Mouse (Mus musculus) stomach, postnatal 0 days (tissue): ENCODE results near the gene Slco2b1. TPM values are rescaled to one million over a fixed set of nuclear protein-coding genes. Genes with fewer than 3 reads are reported as not detected.
"Not testable (repeated sequence)": the region's sequence is repeated elsewhere in the genome, so short reads cannot be mapped to it uniquely, and the experiment has no call there.

Experiments
- ATAC-seq: fragments of 200-750 bp; cut with Nextera tagmentation; 2 replicates; pipeline ENCODE4 v1.8.0; 2017; ENCODE audit not compliant: low FRiP score, low TSS enrichment
- DNase-seq: peaks from one replicate; pipeline ENCODE4 v3.0.0-alpha.2; 2016; ENCODE audit warnings: low spot score
- H3K27ac ChIP-seq: fragments of 300-500 bp; sonication (generic); replicated peaks from 2 replicates; pipeline ENCODE4 v1.5.1; 2014; ENCODE audit warnings: mild to moderate bottlenecking, control low read depth
- H3K27me3 ChIP-seq: fragments of 300-500 bp; sonication (generic); 2 replicates; pipeline ENCODE4 v1.6.1; 2014; ENCODE audit warnings: low read length; ENCODE audit not compliant: control insufficient read depth, insufficient read depth
- H3K36me3 ChIP-seq: fragments of 300-500 bp; sonication (generic); 2 replicates; pipeline ENCODE4 v1.6.1; 2014; ENCODE audit warnings: low read length, mixed read lengths; ENCODE audit not compliant: control insufficient read depth, insufficient read depth
- H3K4me1 ChIP-seq: fragments of 300-500 bp; sonication (generic); replicated peaks from 2 replicates; pipeline ENCODE4 v1.6.1; 2014; ENCODE audit warnings: antibody characterized with exemption; ENCODE audit not compliant: control insufficient read depth, insufficient read depth
- H3K4me2 ChIP-seq: fragments of 300-500 bp; sonication (generic); replicated peaks from 2 replicates; pipeline ENCODE4 v1.6.1; 2014; ENCODE audit warnings: low read depth, mild to moderate bottlenecking, control low read depth, moderate library complexity
- H3K4me3 ChIP-seq: fragments of 300-500 bp; sonication (generic); 2 replicates; pipeline ENCODE4 v1.5.1; 2014; ENCODE audit warnings: low read depth, low read length, control low read depth
- H3K9ac ChIP-seq: fragments of 300-500 bp; sonication (generic); 2 replicates; pipeline ENCODE4 v1.6.1; 2014; ENCODE audit warnings: mild to moderate bottlenecking, low read length, control low read depth, mixed read lengths
- H3K9me3 ChIP-seq: fragments of 300-500 bp; sonication (generic); 2 replicates; pipeline ENCODE4 v1.6.1; 2016; ENCODE audit warnings: low read length; ENCODE audit not compliant: control insufficient read depth
- CTCF ChIP-seq: IDR thresholded peaks from 2 replicates; pipeline ENCODE4 v1.5.1; 2016; ENCODE audit warnings: antibody characterized with exemption, low read depth, mild to moderate bottlenecking, moderate library complexity
- EP300 ChIP-seq: optimal IDR thresholded peaks from 2 replicates; pipeline ENCODE3; 2016; ENCODE audit warnings: antibody characterized with exemption
- WGBS: fragments of 180-500 bp; shearing (Covaris S2); extraction: QIAGEN DNeasy Blood & Tissue Kit; methylation state at CpG from one replicate; pipeline ENCODE4 v1.1.7; 2014; 5-methylcytosine and 5-hydroxymethylcytosine counted together
- polyA plus RNA-seq: library from polyadenylated mRNA; unstranded; fragments of >200 nt; fragmentation: Nextera tagmentation; extraction: Ambion mirVana; gene quantifications from 2 replicates; pipeline ENCODE4 v1.2.1, GENCODE M21; 2015

Slco2b1 gene
- polyA plus RNA-seq: 2.1 and 2.2 TPM in 2 replicates

- Histone ChIP-seq H3K4me2 (no peak within 1 kb of the TSS), H3K9ac (no peak within 1 kb of the TSS), H3K27me3 (no peaks in the 10 kb centered on the region), H3K4me1 (no peaks in the 10 kb centered on the region), H3K4me3 (no peak within 1 kb of the TSS), H3K27ac (no peak within 1 kb of the TSS), H3K36me3 (no peaks in the 10 kb centered on the region), H3K9me3 (no peaks in the 10 kb centered on the region)
- DNase-seq (no peak), ATAC-seq (no peak)
- 63% methylated on average over 8 of the region's 8 CpGs for WGBS
- TF ChIP-seq CTCF: no peak
- TF ChIP-seq EP300: no peak
Observed at GRCm38 (mm10) chr7:99711166-99711565, at the start of gene Slco2b1. TSS of gene Slco2b1 (minus strand) at chr7:99711340.

DNA sequence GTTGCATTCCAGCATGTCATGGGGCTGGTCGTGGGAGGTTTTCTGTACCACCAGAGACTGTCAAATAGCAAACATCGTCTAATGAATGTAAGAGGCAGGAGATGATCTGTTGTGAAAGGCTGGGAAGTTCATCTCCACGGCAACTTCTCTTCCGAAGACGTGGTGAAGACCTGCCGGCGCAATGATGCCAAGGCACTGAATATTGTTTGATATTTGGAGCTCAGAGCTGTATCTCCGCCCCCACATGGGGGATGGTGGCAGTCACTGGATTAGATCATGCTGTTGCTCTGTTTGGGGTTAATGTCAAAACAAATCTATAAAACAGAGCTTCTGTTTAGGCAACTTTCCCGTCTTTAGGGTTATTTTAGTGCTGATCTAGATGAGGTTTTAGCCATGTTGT, 28.1 kb upstream of the Slco2b1 start:
- ATAC-seq (no peak), DNase-seq (no peak)
- H3K36me3 ChIP-seq: no peaks in the 10 kb centered on the region
- H3K4me3 ChIP-seq: no peak overlapping the region
- no peak overlapping the region for H3K27ac ChIP-seq
- no peaks in the 10 kb centered on the region for H3K27me3 ChIP-seq
- 48% methylated on average over 9 of the region's 9 CpGs for WGBS
- TF ChIP-seq CTCF (no peak), EP300 (no peak)
- no peaks in the 10 kb centered on the region for H3K4me1 ChIP-seq
- H3K4me2 ChIP-seq: no peak overlapping the region
- H3K9me3 ChIP-seq: no peaks in the 10 kb centered on the region
- H3K9ac ChIP-seq: no peak overlapping the region

DNA sequence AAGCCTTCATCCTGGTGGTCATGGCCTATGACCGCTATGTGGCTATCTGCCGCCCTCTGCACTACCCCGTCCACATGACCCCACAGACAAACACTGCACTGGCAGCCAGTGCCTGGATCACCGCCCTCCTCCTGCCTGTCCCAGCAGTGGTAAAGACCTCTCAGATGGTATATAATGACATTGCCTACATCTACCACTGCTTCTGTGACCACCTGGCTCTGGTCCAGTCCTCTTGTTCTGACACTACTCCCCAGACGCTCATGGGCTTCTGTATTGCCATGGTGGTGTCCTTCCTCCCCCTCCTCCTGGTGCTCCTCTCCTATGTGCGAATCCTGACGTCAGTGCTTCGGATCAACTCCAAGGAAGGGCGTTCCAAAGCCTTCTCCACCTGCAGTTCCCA, 24.4 kb upstream of the Slco2b1 start:
- not testable (repeated sequence) for H3K4me2 ChIP-seq, H3K9me3 ChIP-seq, H3K4me3 ChIP-seq, ATAC-seq, H3K4me1 ChIP-seq, H3K27ac ChIP-seq, H3K9ac ChIP-seq, H3K36me3 ChIP-seq, H3K27me3 ChIP-seq, DNase-seq
- WGBS: 90% methylated on average over 9 of the region's 9 CpGs

- TF ChIP-seq EP300 (no peak), CTCF (no peak)
- no peaks in the 10 kb centered on the region for H3K4me1 ChIP-seq
- 94% methylated on average over 2 of the region's 2 CpGs for WGBS
Observed at GRCm38 (mm10) chr7:99734612-99735011, 23.5 kb upstream of the Slco2b1 start.

DNA sequence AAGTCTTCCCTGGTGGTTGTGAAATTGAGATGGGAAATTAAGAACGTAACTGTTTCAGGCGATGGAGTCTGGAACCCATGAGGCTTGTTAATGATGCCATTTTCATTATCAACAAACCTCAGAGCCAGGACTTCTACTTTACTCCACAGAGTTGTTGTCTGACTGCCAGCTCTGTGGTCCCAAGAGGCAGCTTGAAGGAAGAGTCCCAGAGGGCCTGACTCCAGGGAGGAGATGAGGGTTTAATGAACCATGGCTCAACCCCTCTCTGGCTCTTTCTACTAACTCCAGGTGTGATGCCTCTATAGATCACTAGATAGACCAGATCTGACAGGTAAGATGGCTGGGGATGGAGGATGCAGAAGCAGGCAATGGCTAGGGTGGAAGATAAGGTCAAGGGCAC, 18.8 kb upstream of the Slco2b1 start, which contains the start of gene Olfr520:
Gene Olfr520 (plus strand): TSS at position 301 of the 400 bp plus-strand sequence.
- H3K27ac ChIP-seq: no peak within 1 kb of the TSS
- H3K4me1 ChIP-seq: no peaks in the 10 kb centered on the region
- TF ChIP-seq EP300: no peak
- TF ChIP-seq CTCF: no peak
- H3K27me3 ChIP-seq: no peaks in the 10 kb centered on the region
- no peak within 1 kb of the TSS for H3K4me2 ChIP-seq
- WGBS: 80% methylated on average over 2 of the region's 2 CpGs
- H3K36me3 ChIP-seq: no peaks in the 10 kb centered on the region
- H3K9me3 ChIP-seq: no peaks in the 10 kb centered on the region
- DNase-seq: no peak
- H3K9ac ChIP-seq: no peak within 1 kb of the TSS
- no peak for ATAC-seq
- no peak within 1 kb of the TSS for H3K4me3 ChIP-seq

More at GRCm38 (mm10) chr7:99734612-99735011, 23.5 kb upstream of the Slco2b1 start:
- no peak for DNase-seq
- no peaks in the 10 kb centered on the region for H3K27me3 ChIP-seq
- no peak overlapping the region for H3K9ac ChIP-seq
- no peak for ATAC-seq
- no peak overlapping the region for H3K4me3 ChIP-seq
- H3K27ac ChIP-seq: no peak overlapping the region
- no peaks in the 10 kb centered on the region for H3K9me3 ChIP-seq
- H3K4me2 ChIP-seq: no peak overlapping the region
- H3K36me3 ChIP-seq: no peaks in the 10 kb centered on the region

DNA sequence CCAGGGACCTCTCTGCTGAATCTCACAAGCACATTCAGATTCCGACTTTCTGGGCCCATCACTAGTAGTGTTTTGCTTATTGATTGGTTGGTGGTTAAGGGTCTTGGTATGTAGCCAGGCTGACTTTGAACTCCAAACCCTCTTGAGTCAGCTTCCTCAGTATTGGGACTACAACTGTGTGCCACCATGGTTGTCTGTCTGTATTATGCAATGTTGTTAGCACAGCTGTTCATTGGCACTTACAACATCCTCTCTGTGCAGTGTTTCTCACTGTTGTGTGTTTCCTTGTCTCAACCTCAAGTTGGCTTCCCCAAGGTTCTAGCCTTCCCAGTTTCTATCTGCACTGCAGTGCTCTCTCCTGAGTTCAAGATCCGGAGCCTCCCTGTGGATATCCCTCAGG, 5.4 kb upstream of the Slco2b1 start:
- H3K4me1 ChIP-seq: no peaks in the 10 kb centered on the region
- H3K9ac ChIP-seq: no peak overlapping the region
- H3K4me2 ChIP-seq: no peak overlapping the region
- H3K27me3 ChIP-seq: no peaks in the 10 kb centered on the region
- H3K36me3 ChIP-seq: no peaks in the 10 kb centered on the region
- DNase-seq: no peak
- WGBS: 88% methylated on average over 2 of the region's 2 CpGs
- TF ChIP-seq EP300 (no peak), CTCF (no peak)
- H3K9me3 ChIP-seq: no peaks in the 10 kb centered on the region
- ATAC-seq: no peak
- no peak overlapping the region for H3K4me3 ChIP-seq
- no peak overlapping the region for H3K27ac ChIP-seq
